Mouse (Mus musculus) cerebellum, postnatal 36 days (tissue): Measurements from ENCODE around the gene Camk1.

ENCODE experiments used
- DNase-seq, 2 experiments: peaks; one replicate each; pipeline ENCODE4 v3.0.0; 2021 to 2022; ENCODE audit warnings: mixed read lengths in 2 of 2

Gene Camk1

GRCm38 (mm10) chr6:113343177-113344092, at the start of gene Camk1:
Gene Camk1 (minus strand): TSS chr6:113343984.
- peak; percentile 79 to 84 for DNase-seq

- DNase-seq = peak; percentile 49 to 55
Observed at GRCm38 (mm10) chr6:113392387-113393071, 48.7 kb upstream of the Camk1 start.

GRCm38 (mm10) chr6:113392015-113392386, 48.2 kb upstream of the Camk1 start:
- DNase-seq = no peak

GRCm38 (mm10) chr6:113390715-113391114, 46.9 kb upstream of the Camk1 start:
- DNase-seq = no peak

- no peak for DNase-seq
Observed at GRCm38 (mm10) chr6:113388960-113389359, 45.2 kb upstream of the Camk1 start, which contains the start of gene Ttll3. Gene Ttll3 (plus strand): TSS chr6:113389260.

- no peak for DNase-seq
Observed at GRCm38 (mm10) chr6:113386025-113386424, 42.2 kb upstream of the Camk1 start.

GRCm38 (mm10) chr6:113385160-113385714, 41.5 kb upstream of the Camk1 start:
- no peak for DNase-seq

- no peak for DNase-seq
Observed at GRCm38 (mm10) chr6:113384351-113384927, 40.7 kb upstream of the Camk1 start.

GRCm38 (mm10) chr6:113380480-113380879, 36.7 kb upstream of the Camk1 start:
- no peak for DNase-seq

GRCm38 (mm10) chr6:113379246-113379645, 35.5 kb upstream of the Camk1 start:
- no peak for DNase-seq

GRCm38 (mm10) chr6:113377496-113378385, 34.0 kb upstream of the Camk1 start, which contains the start of the genes Tada3 and Arpc4:
Gene Tada3 (minus strand): TSS chr6:113377883.
Gene Arpc4 (plus strand): TSS chr6:113378115.
- DNase-seq = peak; percentile 89 to 92

- no peak for DNase-seq
Observed at GRCm38 (mm10) chr6:113377172-113377495, 33.4 kb upstream of the Camk1 start.

GRCm38 (mm10) chr6:113373491-113373890, 29.7 kb upstream of the Camk1 start:
- DNase-seq = no peak

GRCm38 (mm10) chr6:113370194-113370929, 26.6 kb upstream of the Camk1 start:
- no peak for DNase-seq

GRCm38 (mm10) chr6:113368577-113368976, 24.8 kb upstream of the Camk1 start:
- DNase-seq = no peak

- DNase-seq = no peak
Observed at GRCm38 (mm10) chr6:113368124-113368523, 24.3 kb upstream of the Camk1 start.

- no peak for DNase-seq
Observed at GRCm38 (mm10) chr6:113367574-113367973, 23.8 kb upstream of the Camk1 start.

GRCm38 (mm10) chr6:113366639-113367038, 22.9 kb upstream of the Camk1 start:
- DNase-seq = no peak

- DNase-seq = no peak
Observed at GRCm38 (mm10) chr6:113364518-113365135, 20.8 kb upstream of the Camk1 start.

- no peak for DNase-seq
Observed at GRCm38 (mm10) chr6:113362241-113362640, 18.5 kb upstream of the Camk1 start.

GRCm38 (mm10) chr6:113361476-113361875, 17.7 kb upstream of the Camk1 start:
- DNase-seq = no peak
